Mouse (Mus musculus) spleen, adult 2 months (tissue): Measurements from ENCODE around the gene Limch1.

Experiments used
- CTCF ChIP-seq: fragments of 200-500 bp; IDR thresholded peaks from 2 replicates; pipeline ENCODE4 v1.5.1; 2011; ENCODE audit warnings: mild to moderate bottlenecking, inconsistent platforms; ENCODE audit not compliant: insufficient read depth, insufficient read length, insufficient replicate concordance; ENCODE audit errors: extremely low read depth
- POLR2A ChIP-seq: fragments of 200-500 bp; IDR thresholded peaks from 2 replicates; pipeline ENCODE4 v1.6.1; 2011; ENCODE audit warnings: low read depth, low read length, inconsistent platforms

DNA sequence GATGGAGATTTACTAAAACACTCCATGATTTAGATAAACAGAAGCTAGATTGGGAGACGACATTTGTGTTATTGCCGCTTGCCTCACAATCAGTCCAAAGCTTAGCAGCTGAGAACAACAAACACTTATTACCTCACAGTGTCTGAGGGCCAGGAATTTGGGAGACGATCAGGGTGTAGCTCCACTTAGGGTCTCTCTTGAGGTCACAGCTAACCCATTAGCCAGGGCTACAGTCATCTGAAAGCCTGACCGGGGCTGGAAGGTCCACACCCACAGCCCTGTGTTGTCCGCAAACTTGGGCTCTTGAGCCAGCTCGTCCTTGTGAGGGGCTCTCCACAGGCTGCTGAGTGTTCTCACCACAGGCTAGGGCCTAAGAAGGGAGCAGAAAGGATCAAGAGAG, 32.8 kb upstream of the Limch1 start:
- TF ChIP-seq POLR2A (no peak), CTCF (no peak)
